Mouse (Mus musculus): ENCODE data around the gene Rassf4. TPM values are rescaled to one million over a fixed set of nuclear protein-coding genes. Genes with fewer than 3 reads are reported as not detected.

Rassf4 gene
- polyA plus RNA-seq, 1 experiment from 2014 or later, result 8.0 TPM

- no peak for ATAC-seq (ENCODE audit: insufficient number of reproducible peaks, insufficient read depth, low FRiP score, low read depth)
- peaks cover 31 to 35% of the 10 kb centered on the region in 2 experiments for H3K4me1 ChIP-seq (ENCODE audit: control insufficient read depth in 2 of 2, insufficient read depth in 2 of 2, low read length in 2 of 2)
- 92% methylated on average over 4 of the region's 4 CpGs for WGBS
Measured at GRCm38 (mm10) chr6:116671768-116672167, 2.0 kb downstream of the Rassf4 start.

GRCm38 (mm10) chr6:116671031-116671430 lies 2.7 kb downstream of the Rassf4 start:
- no peaks in the 10 kb centered on the region for H3K36me3 ChIP-seq (ENCODE audit: control insufficient read depth, insufficient read depth, low read length)
- ATAC-seq (ENCODE audit: insufficient number of reproducible peaks, insufficient read depth, low FRiP score, low read depth), result no peak
- no peaks in the 10 kb centered on the region for H3K27me3 ChIP-seq (ENCODE audit: control insufficient read depth, insufficient read depth, low read length)
- H3K4me2 ChIP-seq (ENCODE audit: low read length), result no peak overlapping the region
- H3K4me3 ChIP-seq (ENCODE audit: control insufficient read depth in 1 of 2, insufficient read depth in 1 of 2, low read depth in 1 of 2, low read length in 2 of 2), result no peak overlapping the region
- H3K9ac ChIP-seq (ENCODE audit: low read length), result no peak overlapping the region
- WGBS, result 18% methylated on average over 4 of the region's 5 CpGs
- 0 out of 4 replicates have a peak overlapping the region, but pooled peaks of 1 of the 2 experiments have one; percentile 2 for H3K27ac ChIP-seq (replicated peaks in 1 of 2; ENCODE audit: control insufficient read depth in 1 of 2, insufficient read depth in 1 of 2, low read depth in 2 of 2, low read length in 2 of 2)
- H3K4me1 ChIP-seq (ENCODE audit: control insufficient read depth in 2 of 2, insufficient read depth in 2 of 2, low read length in 2 of 2), result peaks cover 28 to 31% of the 10 kb centered on the region in 2 experiments
- no peaks in the 10 kb centered on the region for H3K9me3 ChIP-seq (ENCODE audit: control insufficient read depth, low read length)

More at GRCm38 (mm10) chr6:116671768-116672167, 2.0 kb downstream of the Rassf4 start:
- H3K36me3 ChIP-seq (ENCODE audit: control insufficient read depth, insufficient read depth, low read length), result no peaks in the 10 kb centered on the region
- no peaks in the 10 kb centered on the region for H3K9me3 ChIP-seq (ENCODE audit: control insufficient read depth, low read length)
- H3K4me2 ChIP-seq (ENCODE audit: low read length), result no peak overlapping the region
- no peak overlapping the region for H3K27ac ChIP-seq (replicated peaks in 1 of 2; ENCODE audit: control insufficient read depth in 1 of 2, insufficient read depth in 1 of 2, low read depth in 2 of 2, low read length in 2 of 2)
- no peak overlapping the region for H3K4me3 ChIP-seq (ENCODE audit: control insufficient read depth in 1 of 2, insufficient read depth in 1 of 2, low read depth in 1 of 2, low read length in 2 of 2)
- no peaks in the 10 kb centered on the region for H3K27me3 ChIP-seq (ENCODE audit: control insufficient read depth, insufficient read depth, low read length)
- no peak overlapping the region for H3K9ac ChIP-seq (ENCODE audit: low read length)

- Histone ChIP-seq H3K9me3 (ENCODE audit: control insufficient read depth, low read length) (no peaks in the 10 kb centered on the region), H3K4me1 (ENCODE audit: control insufficient read depth in 2 of 2, insufficient read depth in 2 of 2, low read length in 2 of 2) (peaks cover 31% of the 10 kb centered on the region in 2 experiments), H3K27me3 (ENCODE audit: control insufficient read depth, insufficient read depth, low read length) (no peaks in the 10 kb centered on the region), H3K27ac (replicated peaks in 1 of 2; ENCODE audit: control insufficient read depth in 1 of 2, insufficient read depth in 1 of 2, low read depth in 2 of 2, low read length in 2 of 2) (no peak overlapping the region), H3K36me3 (ENCODE audit: control insufficient read depth, insufficient read depth, low read length) (no peaks in the 10 kb centered on the region), H3K4me3 (ENCODE audit: control insufficient read depth in 1 of 2, insufficient read depth in 1 of 2, low read depth in 1 of 2, low read length in 2 of 2) (no peak overlapping the region), H3K4me2 (ENCODE audit: low read length) (no peak overlapping the region), H3K9ac (ENCODE audit: low read length) (peak overlapping the region; percentile 34; the same call in 1 of the 2 replicates)
- 62% methylated on average over 6 of the region's 6 CpGs for WGBS
- ATAC-seq (ENCODE audit: insufficient number of reproducible peaks, insufficient read depth, low FRiP score, low read depth), result no peak
Measured at GRCm38 (mm10) chr6:116670144-116670543, 3.6 kb downstream of the Rassf4 start.

GRCm38 (mm10) chr6:116668682-116669470 lies 4.9 kb downstream of the Rassf4 start:
- Histone ChIP-seq H3K9me3 (ENCODE audit: control insufficient read depth, low read length) (no peaks in the 10 kb centered on the region), H3K27ac (replicated peaks in 1 of 2; ENCODE audit: control insufficient read depth in 1 of 2, insufficient read depth in 1 of 2, low read depth in 2 of 2, low read length in 2 of 2) (no peak overlapping the region), H3K9ac (ENCODE audit: low read length) (no peak overlapping the region), H3K4me1 (ENCODE audit: control insufficient read depth in 2 of 2, insufficient read depth in 2 of 2, low read length in 2 of 2) (peaks cover 29 to 34% of the 10 kb centered on the region in 2 experiments), H3K4me3 (ENCODE audit: control insufficient read depth in 1 of 2, insufficient read depth in 1 of 2, low read depth in 1 of 2, low read length in 2 of 2) (no peak overlapping the region), H3K4me2 (ENCODE audit: low read length) (no peak overlapping the region), H3K27me3 (ENCODE audit: control insufficient read depth, insufficient read depth, low read length) (no peaks in the 10 kb centered on the region), H3K36me3 (ENCODE audit: control insufficient read depth, insufficient read depth, low read length) (no peaks in the 10 kb centered on the region)
- 50% methylated on average over 11 of the region's 11 CpGs for WGBS
- ATAC-seq (ENCODE audit: insufficient number of reproducible peaks, insufficient read depth, low FRiP score, low read depth), result no peak

GRCm38 (mm10) chr6:116667382-116667781 lies 6.4 kb downstream of the Rassf4 start:
- Histone ChIP-seq H3K4me3 (ENCODE audit: control insufficient read depth in 1 of 2, insufficient read depth in 1 of 2, low read depth in 1 of 2, low read length in 2 of 2) (no peak overlapping the region), H3K9ac (ENCODE audit: low read length) (no peak overlapping the region), H3K27me3 (ENCODE audit: control insufficient read depth, insufficient read depth, low read length) (no peaks in the 10 kb centered on the region), H3K4me2 (ENCODE audit: low read length) (no peak overlapping the region), H3K36me3 (ENCODE audit: control insufficient read depth, insufficient read depth, low read length) (no peaks in the 10 kb centered on the region), H3K27ac (replicated peaks in 1 of 2; ENCODE audit: control insufficient read depth in 1 of 2, insufficient read depth in 1 of 2, low read depth in 2 of 2, low read length in 2 of 2) (no peak overlapping the region), H3K9me3 (ENCODE audit: control insufficient read depth, low read length) (no peaks in the 10 kb centered on the region), H3K4me1 (ENCODE audit: control insufficient read depth in 2 of 2, insufficient read depth in 2 of 2, low read length in 2 of 2) (peaks cover 21 to 29% of the 10 kb centered on the region in 2 experiments)
- ATAC-seq (ENCODE audit: insufficient number of reproducible peaks, insufficient read depth, low FRiP score, low read depth), result no peak
- WGBS, result 77% methylated on average over 3 of the region's 3 CpGs

GRCm38 (mm10) chr6:116666892-116667291 lies 6.9 kb downstream of the Rassf4 start:
- ATAC-seq (ENCODE audit: insufficient number of reproducible peaks, insufficient read depth, low FRiP score, low read depth), result no peak
- Histone ChIP-seq H3K9me3 (ENCODE audit: control insufficient read depth, low read length) (no peaks in the 10 kb centered on the region), H3K4me2 (ENCODE audit: low read length) (no peak overlapping the region), H3K27me3 (ENCODE audit: control insufficient read depth, insufficient read depth, low read length) (no peaks in the 10 kb centered on the region), H3K9ac (ENCODE audit: low read length) (no peak overlapping the region), H3K27ac (replicated peaks in 1 of 2; ENCODE audit: control insufficient read depth in 1 of 2, insufficient read depth in 1 of 2, low read depth in 2 of 2, low read length in 2 of 2) (no peak overlapping the region), H3K4me1 (ENCODE audit: control insufficient read depth in 2 of 2, insufficient read depth in 2 of 2, low read length in 2 of 2) (peaks cover 21 to 27% of the 10 kb centered on the region in 2 experiments), H3K36me3 (ENCODE audit: control insufficient read depth, insufficient read depth, low read length) (no peaks in the 10 kb centered on the region), H3K4me3 (ENCODE audit: control insufficient read depth in 1 of 2, insufficient read depth in 1 of 2, low read depth in 1 of 2, low read length in 2 of 2) (no peak overlapping the region)
- 75% methylated on average over 3 of the region's 3 CpGs for WGBS

- H3K9me3 ChIP-seq (ENCODE audit: control insufficient read depth, low read length), result no peaks in the 10 kb centered on the region
- WGBS, result 83% methylated on average over 12 of the region's 12 CpGs
- no peak for ATAC-seq (ENCODE audit: insufficient number of reproducible peaks, insufficient read depth, low FRiP score, low read depth)
Measured at GRCm38 (mm10) chr6:116666085-116666750, 7.5 kb downstream of the Rassf4 start.

More at GRCm38 (mm10) chr6:116666085-116666750, 7.5 kb downstream of the Rassf4 start:
- H3K27me3 ChIP-seq (ENCODE audit: control insufficient read depth, insufficient read depth, low read length), result no peaks in the 10 kb centered on the region
- H3K4me2 ChIP-seq (ENCODE audit: low read length), result no peak overlapping the region
- H3K36me3 ChIP-seq (ENCODE audit: control insufficient read depth, insufficient read depth, low read length), result no peaks in the 10 kb centered on the region
- H3K4me3 ChIP-seq (ENCODE audit: control insufficient read depth in 1 of 2, insufficient read depth in 1 of 2, low read depth in 1 of 2, low read length in 2 of 2), result no peak overlapping the region
- no peak overlapping the region for H3K9ac ChIP-seq (ENCODE audit: low read length)
- H3K4me1 ChIP-seq (ENCODE audit: control insufficient read depth in 2 of 2, insufficient read depth in 2 of 2, low read length in 2 of 2), result peaks cover 14 to 25% of the 10 kb centered on the region in 2 experiments
- no peak overlapping the region for H3K27ac ChIP-seq (replicated peaks in 1 of 2; ENCODE audit: control insufficient read depth in 1 of 2, insufficient read depth in 1 of 2, low read depth in 2 of 2, low read length in 2 of 2)
